Mouse (Mus musculus): ENCODE measurements around the gene Rpn2. TPM values are rescaled to one million over a fixed set of nuclear protein-coding genes. Genes with fewer than 3 reads are reported as not detected.

Gene Rpn2
- polyA plus RNA-seq, 1 experiment = 214 TPM

- no peaks in the 10 kb centered on the region for H3K27me3 ChIP-seq (ENCODE audit: control insufficient read depth, insufficient read depth, low read length, poor library complexity, severe bottlenecking)
- H3K9me3 ChIP-seq (replicated peaks; ENCODE audit: control insufficient read depth, insufficient read depth, low read length, poor library complexity, severe bottlenecking) = no peaks in the 10 kb centered on the region
- peaks cover 47% of the 10 kb centered on the region for H3K36me3 ChIP-seq (ENCODE audit: control insufficient read depth, insufficient read depth, low read length, poor library complexity, severe bottlenecking)
- H3K27ac ChIP-seq (ENCODE audit: insufficient read depth, low read length) = no peak overlapping the region
- peaks cover 7% of the 10 kb centered on the region for H3K4me1 ChIP-seq (ENCODE audit: control insufficient read depth, insufficient read depth, low read length)
- no peak overlapping the region for H3K9ac ChIP-seq (ENCODE audit: low read depth, poor library complexity, severe bottlenecking)
- TF ChIP-seq EP300 (IDR thresholded peaks at IDR 0.05; ENCODE audit: insufficient read depth, low read depth, low read length) (no peak), CTCF (IDR thresholded peaks at IDR 0.05; ENCODE audit: low read depth, low read length) (peak; percentile 30)
- no peak overlapping the region for H3K4me3 ChIP-seq (ENCODE audit: low read depth, low read length)
Measured at GRCm38 (mm10) chr2:157287542-157287941, 8.7 kb downstream of the Rpn2 start.

DNA sequence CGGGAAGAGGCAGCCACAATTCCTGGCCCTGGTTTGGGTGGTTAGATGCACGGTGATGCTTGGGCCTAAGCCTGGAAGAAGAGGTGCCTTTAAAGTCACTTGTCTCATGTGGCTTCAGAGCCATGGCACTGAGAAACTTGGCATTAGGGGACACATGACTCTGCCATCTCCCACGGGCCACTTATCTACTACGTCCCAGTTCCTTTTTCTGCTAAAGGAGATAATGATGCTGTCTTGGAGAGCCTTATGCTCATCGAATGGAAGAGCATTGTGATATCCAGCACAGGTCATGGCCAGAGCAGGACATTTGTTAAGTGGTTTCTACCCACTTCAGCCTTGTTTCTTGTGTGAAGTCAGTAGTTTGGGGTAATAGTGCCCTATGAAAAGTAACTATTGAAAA, 10.2 kb downstream of the Rpn2 start:
- H3K4me3 ChIP-seq (ENCODE audit: low read depth, low read length) = no peak overlapping the region
- H3K36me3 ChIP-seq (ENCODE audit: control insufficient read depth, insufficient read depth, low read length, poor library complexity, severe bottlenecking) = peaks cover 57% of the 10 kb centered on the region
- no peak overlapping the region for H3K9ac ChIP-seq (ENCODE audit: low read depth, poor library complexity, severe bottlenecking)
- no peak for TF ChIP-seq POLR2A (IDR thresholded peaks at IDR 0.05; ENCODE audit: insufficient read depth, low read length)
- TF ChIP-seq CTCF (IDR thresholded peaks at IDR 0.05; ENCODE audit: low read depth, low read length) = no peak
- no peak for TF ChIP-seq EP300 (IDR thresholded peaks at IDR 0.05; ENCODE audit: insufficient read depth, low read depth, low read length)
- H3K27ac ChIP-seq (ENCODE audit: insufficient read depth, low read length) = no peak overlapping the region
- H3K9me3 ChIP-seq (replicated peaks; ENCODE audit: control insufficient read depth, insufficient read depth, low read length, poor library complexity, severe bottlenecking) = no peaks in the 10 kb centered on the region
- no peaks in the 10 kb centered on the region for H3K27me3 ChIP-seq (ENCODE audit: control insufficient read depth, insufficient read depth, low read length, poor library complexity, severe bottlenecking)
- no peaks in the 10 kb centered on the region for H3K4me1 ChIP-seq (ENCODE audit: control insufficient read depth, insufficient read depth, low read length)

GRCm38 (mm10) chr2:157292093-157292492, 13.3 kb downstream of the Rpn2 start:
- no peak overlapping the region for H3K27ac ChIP-seq (ENCODE audit: insufficient read depth, low read length)
- TF ChIP-seq POLR2A (IDR thresholded peaks at IDR 0.05; ENCODE audit: insufficient read depth, low read length) = no peak
- peak; percentile 78 for TF ChIP-seq CTCF (IDR thresholded peaks at IDR 0.05; ENCODE audit: low read depth, low read length)
- no peak for TF ChIP-seq EP300 (IDR thresholded peaks at IDR 0.05; ENCODE audit: insufficient read depth, low read depth, low read length)
- no peak overlapping the region for H3K4me3 ChIP-seq (ENCODE audit: low read depth, low read length)
- no peaks in the 10 kb centered on the region for H3K9me3 ChIP-seq (replicated peaks; ENCODE audit: control insufficient read depth, insufficient read depth, low read length, poor library complexity, severe bottlenecking)
- H3K36me3 ChIP-seq (ENCODE audit: control insufficient read depth, insufficient read depth, low read length, poor library complexity, severe bottlenecking) = peaks cover 64% of the 10 kb centered on the region
- no peaks in the 10 kb centered on the region for H3K27me3 ChIP-seq (ENCODE audit: control insufficient read depth, insufficient read depth, low read length, poor library complexity, severe bottlenecking)
- H3K4me1 ChIP-seq (ENCODE audit: control insufficient read depth, insufficient read depth, low read length) = no peaks in the 10 kb centered on the region
- H3K9ac ChIP-seq (ENCODE audit: low read depth, poor library complexity, severe bottlenecking) = no peak overlapping the region

DNA sequence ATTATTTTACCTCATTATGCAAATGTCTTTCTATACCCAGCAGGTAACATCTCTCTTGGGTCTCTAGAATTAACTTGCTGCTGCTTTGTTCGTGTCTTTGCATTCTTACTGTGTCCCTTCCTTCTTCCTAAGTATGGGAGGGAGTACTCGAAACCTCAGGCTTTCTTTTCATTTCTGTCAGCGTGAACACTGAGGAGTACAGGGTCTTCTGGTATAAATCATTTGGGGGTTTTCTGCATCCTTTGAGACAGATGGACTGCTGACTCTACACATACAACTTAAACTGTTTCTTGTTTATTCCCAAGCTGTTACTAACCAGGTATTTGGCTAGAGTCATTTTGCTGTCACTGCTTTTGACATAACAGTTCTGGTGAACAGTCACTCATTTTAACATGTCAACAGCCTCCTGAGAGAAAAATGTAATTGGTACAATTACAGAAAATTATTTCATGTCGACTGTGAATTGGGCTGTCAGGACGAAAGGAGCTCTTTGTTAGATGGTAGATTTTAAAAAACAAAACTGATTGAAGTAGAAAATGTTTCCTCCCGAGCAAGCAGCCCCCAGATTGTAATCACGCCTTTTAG, 17.4 kb downstream of the Rpn2 start:
- Histone ChIP-seq H3K4me3 (ENCODE audit: low read depth, low read length) (no peak overlapping the region), H3K4me1 (ENCODE audit: control insufficient read depth, insufficient read depth, low read length) (no peaks in the 10 kb centered on the region), H3K9me3 (replicated peaks; ENCODE audit: control insufficient read depth, insufficient read depth, low read length, poor library complexity, severe bottlenecking) (no peaks in the 10 kb centered on the region), H3K9ac (ENCODE audit: low read depth, poor library complexity, severe bottlenecking) (no peak overlapping the region), H3K27ac (ENCODE audit: insufficient read depth, low read length) (no peak overlapping the region), H3K36me3 (ENCODE audit: control insufficient read depth, insufficient read depth, low read length, poor library complexity, severe bottlenecking) (peaks cover 74% of the 10 kb centered on the region), H3K27me3 (ENCODE audit: control insufficient read depth, insufficient read depth, low read length, poor library complexity, severe bottlenecking) (no peaks in the 10 kb centered on the region)
- TF ChIP-seq CTCF (IDR thresholded peaks at IDR 0.05; ENCODE audit: low read depth, low read length) (no peak), POLR2A (IDR thresholded peaks at IDR 0.05; ENCODE audit: insufficient read depth, low read length) (no peak), EP300 (IDR thresholded peaks at IDR 0.05; ENCODE audit: insufficient read depth, low read depth, low read length) (no peak)

- H3K9me3 ChIP-seq (replicated peaks; ENCODE audit: control insufficient read depth, insufficient read depth, low read length, poor library complexity, severe bottlenecking) = no peaks in the 10 kb centered on the region
- H3K27ac ChIP-seq (ENCODE audit: insufficient read depth, low read length) = no peak overlapping the region
- no peaks in the 10 kb centered on the region for H3K27me3 ChIP-seq (ENCODE audit: control insufficient read depth, insufficient read depth, low read length, poor library complexity, severe bottlenecking)
- no peak overlapping the region for H3K4me3 ChIP-seq (ENCODE audit: low read depth, low read length)
- no peaks in the 10 kb centered on the region for H3K4me1 ChIP-seq (ENCODE audit: control insufficient read depth, insufficient read depth, low read length)
- H3K36me3 ChIP-seq (ENCODE audit: control insufficient read depth, insufficient read depth, low read length, poor library complexity, severe bottlenecking) = peaks cover 75% of the 10 kb centered on the region
- TF ChIP-seq EP300 (IDR thresholded peaks at IDR 0.05; ENCODE audit: insufficient read depth, low read depth, low read length) (no peak), CTCF (IDR thresholded peaks at IDR 0.05; ENCODE audit: low read depth, low read length) (no peak), POLR2A (IDR thresholded peaks at IDR 0.05; ENCODE audit: insufficient read depth, low read length) (no peak)
- H3K9ac ChIP-seq (ENCODE audit: low read depth, poor library complexity, severe bottlenecking) = no peak overlapping the region
Measured at GRCm38 (mm10) chr2:157300051-157300450, 21.2 kb downstream of the Rpn2 start.

- Histone ChIP-seq H3K27ac (ENCODE audit: insufficient read depth, low read length) (no peak overlapping the region), H3K9ac (ENCODE audit: low read depth, poor library complexity, severe bottlenecking) (no peak overlapping the region), H3K4me3 (ENCODE audit: low read depth, low read length) (no peak overlapping the region), H3K9me3 (replicated peaks; ENCODE audit: control insufficient read depth, insufficient read depth, low read length, poor library complexity, severe bottlenecking) (no peaks in the 10 kb centered on the region), H3K27me3 (ENCODE audit: control insufficient read depth, insufficient read depth, low read length, poor library complexity, severe bottlenecking) (no peaks in the 10 kb centered on the region), H3K4me1 (ENCODE audit: control insufficient read depth, insufficient read depth, low read length) (no peaks in the 10 kb centered on the region), H3K36me3 (ENCODE audit: control insufficient read depth, insufficient read depth, low read length, poor library complexity, severe bottlenecking) (peaks cover 59% of the 10 kb centered on the region)
- no peak for TF ChIP-seq POLR2A (IDR thresholded peaks at IDR 0.05; ENCODE audit: insufficient read depth, low read length)
- no peak for TF ChIP-seq CTCF (IDR thresholded peaks at IDR 0.05; ENCODE audit: low read depth, low read length)
- no peak for TF ChIP-seq EP300 (IDR thresholded peaks at IDR 0.05; ENCODE audit: insufficient read depth, low read depth, low read length)
Measured at GRCm38 (mm10) chr2:157303096-157303495, 24.3 kb downstream of the Rpn2 start.

Measured in ES-Bruce4 (cell line).